Mouse (Mus musculus) splenic B cell, adult 2 months (primary cell): ENCODE results near the gene Spsb1.

Experiments
- DNase-seq: peaks from one replicate; pipeline ENCODE4 v3.0.0-alpha.2; 2011; ENCODE audit warnings: low read depth, low spot score
- H3K27me3 ChIP-seq: 2 replicates; pipeline ENCODE4 v1.6.1; 2012; ENCODE audit warnings: mild to moderate bottlenecking, low read length, moderate library complexity, mixed read lengths; ENCODE audit not compliant: control insufficient read depth, poor library complexity, insufficient read depth, severe bottlenecking
- H3K36me3 ChIP-seq: 2 replicates; pipeline ENCODE4 v1.6.1; 2012; ENCODE audit warnings: mild to moderate bottlenecking, low read length, moderate library complexity, mixed read lengths; ENCODE audit not compliant: control insufficient read depth, poor library complexity, insufficient read depth, severe bottlenecking

Gene Spsb1

DNA sequence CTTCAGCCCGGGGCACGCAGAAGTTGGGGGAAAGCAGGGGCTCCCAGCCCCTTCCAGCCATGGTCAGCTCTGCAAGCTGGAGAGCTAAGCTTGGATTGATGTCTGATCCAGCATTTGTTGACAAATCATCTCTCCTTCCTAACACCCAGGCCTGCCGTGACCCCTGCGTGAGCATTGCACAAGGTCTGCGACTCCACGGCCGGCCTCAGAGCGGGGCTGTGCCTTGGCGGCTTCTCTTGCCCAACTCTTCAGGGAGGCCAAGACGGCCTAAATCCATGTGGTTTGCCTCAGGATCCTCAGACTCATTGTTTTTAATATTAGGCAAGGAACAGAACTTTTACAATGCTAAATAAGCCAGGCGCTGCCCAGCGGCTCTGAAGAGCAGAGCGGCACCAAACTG, 3.6 kb downstream of the Spsb1 start:
- DNase-seq = no peak
- no peaks in the 10 kb centered on the region for H3K27me3 ChIP-seq
- H3K36me3 ChIP-seq = no peaks in the 10 kb centered on the region

DNA sequence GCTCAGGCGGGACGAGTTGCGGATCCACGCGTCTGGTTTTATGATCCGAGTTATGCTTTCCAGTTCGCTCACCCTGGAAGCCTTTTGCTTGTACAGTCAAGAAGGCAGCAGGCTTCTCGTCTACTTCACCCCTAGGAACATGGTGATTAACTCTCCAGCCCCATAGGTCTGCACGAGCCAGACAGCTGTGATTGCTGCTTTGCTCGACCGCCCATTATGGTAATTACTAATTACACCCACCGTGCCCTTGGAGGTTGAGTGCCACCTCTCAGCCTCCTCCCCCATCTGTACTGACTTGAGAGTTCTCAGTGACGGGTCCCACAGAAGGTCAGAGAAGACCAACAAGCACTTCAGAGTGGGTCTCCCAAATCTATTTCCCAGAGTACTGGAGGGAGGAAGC, 5.2 kb downstream of the Spsb1 start:
- no peak for DNase-seq
- H3K27me3 ChIP-seq = no peaks in the 10 kb centered on the region

DNA sequence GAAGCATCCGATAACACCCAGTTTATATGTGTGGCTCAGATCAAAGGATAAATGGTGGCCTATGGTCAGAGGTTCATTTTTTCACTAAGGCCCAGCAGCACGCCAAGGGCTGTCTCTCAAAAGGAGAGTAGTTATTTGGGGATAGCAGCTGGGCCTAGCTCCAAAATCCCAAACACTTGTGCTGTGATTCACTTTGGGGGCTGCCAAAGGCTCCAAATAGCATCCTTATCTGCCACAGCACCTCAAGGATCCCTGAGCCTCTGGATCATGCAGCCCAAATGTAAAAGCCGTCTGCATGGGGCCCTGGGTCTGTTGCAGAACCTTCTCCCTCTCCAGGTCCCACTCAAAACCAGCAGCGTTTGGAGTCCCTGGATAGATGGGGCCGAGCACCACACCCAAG, 6.7 kb downstream of the Spsb1 start:
- Histone ChIP-seq H3K27me3 (no peaks in the 10 kb centered on the region), H3K36me3 (no peaks in the 10 kb centered on the region)
- no peak for DNase-seq

More for the DNA sequence above, 5.2 kb downstream of the Spsb1 start:
- H3K36me3 ChIP-seq = no peaks in the 10 kb centered on the region

DNA sequence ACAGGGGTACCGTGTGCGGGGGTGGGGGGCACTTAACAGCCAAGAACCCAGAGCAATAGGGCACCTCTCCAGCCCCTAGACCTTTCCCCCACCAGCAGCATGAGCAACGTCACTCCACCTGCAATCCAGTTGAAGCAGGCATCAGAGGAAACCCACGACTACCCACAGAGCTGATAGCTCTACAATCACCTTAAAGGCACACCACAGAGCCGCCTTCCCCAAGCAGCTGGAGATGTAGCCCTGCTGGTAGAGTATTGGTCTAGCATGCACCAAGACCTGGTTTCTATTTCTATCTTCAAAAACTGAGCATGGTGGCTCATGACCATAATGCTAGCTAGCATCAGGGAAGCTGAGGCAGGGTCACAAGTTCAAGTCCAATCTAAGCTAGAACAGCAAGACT, 7.4 kb downstream of the Spsb1 start:
- H3K27me3 ChIP-seq = no peaks in the 10 kb centered on the region
- DNase-seq = no peak
- H3K36me3 ChIP-seq = no peaks in the 10 kb centered on the region

DNA sequence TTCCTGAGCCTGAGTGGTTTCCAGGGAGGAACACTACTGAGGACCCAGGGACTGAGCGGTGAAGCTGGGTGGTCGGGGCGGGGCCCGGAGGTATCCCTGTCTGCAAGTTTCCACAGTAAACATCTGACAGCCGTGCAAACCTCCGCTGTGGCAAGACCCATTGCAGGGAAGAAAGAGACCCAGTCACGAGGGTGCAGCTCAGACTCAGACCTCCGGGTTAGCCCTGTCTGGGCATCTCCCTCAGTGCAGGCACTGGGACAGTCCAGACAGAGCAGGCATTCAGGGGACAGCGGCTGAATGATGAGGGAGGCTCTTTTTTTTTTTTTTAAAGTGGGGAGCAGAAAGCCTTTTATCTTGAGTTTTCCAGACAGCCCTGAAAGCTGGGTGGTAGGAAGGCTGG, 9.6 kb downstream of the Spsb1 start:
- Histone ChIP-seq H3K36me3 (no peaks in the 10 kb centered on the region), H3K27me3 (no peaks in the 10 kb centered on the region)
- no peak for DNase-seq

DNA sequence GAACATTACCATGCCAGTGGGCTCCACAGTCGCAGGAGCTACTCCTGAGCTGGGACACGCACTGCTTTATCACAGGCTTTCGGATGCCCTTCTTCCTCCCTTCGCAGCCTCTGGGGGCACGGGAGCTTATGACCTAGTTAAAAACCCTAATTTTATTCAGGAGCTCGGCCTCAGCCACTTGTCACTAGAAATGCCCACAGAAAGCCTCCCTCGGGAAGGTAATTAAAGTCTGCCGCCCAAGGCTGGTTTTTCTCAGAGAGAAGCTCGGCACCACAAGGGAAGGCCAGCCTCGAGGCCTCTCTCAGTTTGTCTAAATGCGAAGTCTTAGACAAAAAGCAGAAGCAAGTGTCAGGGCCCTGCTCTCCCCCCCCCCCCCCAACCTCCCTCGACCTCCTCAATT, 10.6 kb downstream of the Spsb1 start:
- no peaks in the 10 kb centered on the region for H3K36me3 ChIP-seq
- H3K27me3 ChIP-seq = no peaks in the 10 kb centered on the region
- DNase-seq = no peak

DNA sequence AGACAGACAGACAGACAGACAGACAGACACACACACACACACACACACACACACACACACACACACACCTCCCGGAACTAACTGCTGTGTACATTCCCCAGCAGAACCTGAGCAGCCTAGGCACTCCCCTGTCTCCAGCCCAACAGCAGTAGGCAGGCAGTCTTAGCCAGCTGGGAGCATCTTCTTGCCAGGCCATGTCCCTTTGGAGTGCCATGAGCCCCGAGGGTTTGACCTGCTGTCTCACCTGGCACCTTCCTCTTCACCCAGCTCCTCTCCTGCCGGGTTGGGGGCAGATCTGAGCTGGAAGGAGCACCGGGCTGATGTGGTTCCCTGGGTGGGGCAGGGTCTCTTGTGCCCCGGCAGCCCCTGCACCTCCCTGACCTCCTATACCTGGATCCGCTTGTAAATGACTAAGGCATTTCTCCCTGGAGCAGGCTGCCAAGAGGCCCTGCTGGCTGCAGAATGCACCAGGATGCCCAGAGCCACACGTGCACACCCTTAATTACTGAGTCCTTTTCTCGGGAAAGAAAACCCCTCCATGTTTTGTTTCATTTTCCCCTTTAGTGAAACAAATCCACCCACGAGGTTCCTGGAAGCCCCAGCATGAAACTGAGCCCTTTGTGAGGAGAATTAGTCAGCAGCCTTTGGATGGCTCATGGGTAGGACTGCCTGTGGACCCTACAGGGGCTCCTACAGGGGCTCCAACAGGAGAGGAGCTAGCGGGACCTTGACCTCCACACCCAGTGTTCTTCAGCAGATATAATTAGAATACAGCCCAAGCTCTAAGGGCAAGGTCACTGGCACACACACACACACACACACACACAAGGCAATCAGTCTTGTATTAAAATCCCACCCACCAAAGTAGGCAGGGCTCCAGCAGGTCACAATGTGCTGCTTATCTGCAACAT, 11.8 kb downstream of the Spsb1 start:
- no peak for DNase-seq
- no peaks in the 10 kb centered on the region for H3K36me3 ChIP-seq
- H3K27me3 ChIP-seq = no peaks in the 10 kb centered on the region

DNA sequence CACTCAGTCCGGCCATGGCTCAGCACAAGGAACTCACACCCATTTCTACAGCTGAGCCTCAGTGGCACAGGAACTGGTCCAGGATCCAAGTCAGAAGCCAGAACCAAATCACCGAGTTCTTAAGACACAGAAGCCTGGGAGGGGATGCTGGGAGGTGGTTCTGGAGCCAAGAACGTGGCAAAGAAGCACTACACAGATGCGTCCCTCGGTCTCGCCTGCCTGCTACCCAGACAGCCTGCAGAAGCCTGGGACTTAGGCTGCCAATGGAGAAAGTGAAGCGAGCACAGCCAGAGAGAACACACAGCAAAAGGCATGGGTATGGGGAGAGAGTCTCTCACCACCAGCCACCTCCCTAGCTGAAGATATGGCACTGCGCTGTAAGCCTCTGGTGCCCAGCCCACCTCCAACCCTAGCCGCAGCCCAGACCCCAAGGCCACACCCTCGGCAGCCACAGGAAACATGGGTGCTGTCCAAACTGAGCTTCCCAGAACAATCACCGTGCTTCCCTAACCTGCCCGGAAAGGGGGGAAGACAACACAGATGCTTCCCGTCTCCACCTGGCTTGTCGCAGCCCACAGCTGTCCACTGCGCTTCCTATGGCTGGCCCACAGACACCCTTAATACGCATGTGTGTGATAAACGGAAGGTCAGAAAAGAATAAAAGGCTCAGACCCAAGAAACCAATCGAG, 13.6 kb downstream of the Spsb1 start:
- Histone ChIP-seq H3K36me3 (no peaks in the 10 kb centered on the region), H3K27me3 (no peaks in the 10 kb centered on the region)
- DNase-seq = no peak

DNA sequence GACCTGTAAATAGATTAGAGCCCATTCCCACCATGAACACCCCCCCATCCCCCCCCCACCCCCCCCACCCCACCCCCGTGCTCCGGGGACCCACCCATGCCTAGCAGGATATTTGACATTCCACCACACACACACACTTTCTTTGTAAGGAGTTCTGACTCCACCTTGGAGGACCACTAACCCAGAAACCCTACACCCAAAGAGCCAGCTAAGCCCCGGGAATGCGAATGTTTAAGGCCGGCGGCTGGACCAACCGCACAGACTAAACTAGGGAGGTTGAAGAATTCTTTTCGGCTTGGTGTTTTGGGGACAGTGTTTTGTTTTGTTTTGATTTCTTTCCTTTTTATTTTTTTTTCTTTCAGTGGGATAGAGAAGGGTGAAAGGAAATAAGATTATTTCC, 16.1 kb downstream of the Spsb1 start:
- no peaks in the 10 kb centered on the region for H3K36me3 ChIP-seq
- no peaks in the 10 kb centered on the region for H3K27me3 ChIP-seq
- no peak for DNase-seq

DNA sequence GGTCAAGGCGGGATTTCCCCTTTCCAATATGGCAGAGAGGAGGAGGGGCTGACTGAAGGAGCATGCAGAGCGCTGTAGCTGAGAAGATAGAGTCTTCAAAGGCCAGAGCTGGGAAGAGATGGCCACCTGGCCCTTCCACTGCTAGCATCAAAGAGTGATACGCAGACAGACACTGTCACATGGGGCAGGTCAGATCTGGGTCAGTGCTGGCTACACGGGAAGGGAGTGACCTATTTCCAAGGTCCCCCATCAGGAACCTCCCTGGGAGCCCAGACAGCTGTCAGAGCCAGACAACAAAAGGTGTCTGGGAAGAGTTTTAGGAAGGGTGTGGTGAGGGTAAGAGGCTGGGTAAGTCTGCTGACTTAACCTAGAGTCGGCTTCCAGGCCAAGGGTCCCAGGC, 17.9 kb downstream of the Spsb1 start:
- no peaks in the 10 kb centered on the region for H3K36me3 ChIP-seq

DNA sequence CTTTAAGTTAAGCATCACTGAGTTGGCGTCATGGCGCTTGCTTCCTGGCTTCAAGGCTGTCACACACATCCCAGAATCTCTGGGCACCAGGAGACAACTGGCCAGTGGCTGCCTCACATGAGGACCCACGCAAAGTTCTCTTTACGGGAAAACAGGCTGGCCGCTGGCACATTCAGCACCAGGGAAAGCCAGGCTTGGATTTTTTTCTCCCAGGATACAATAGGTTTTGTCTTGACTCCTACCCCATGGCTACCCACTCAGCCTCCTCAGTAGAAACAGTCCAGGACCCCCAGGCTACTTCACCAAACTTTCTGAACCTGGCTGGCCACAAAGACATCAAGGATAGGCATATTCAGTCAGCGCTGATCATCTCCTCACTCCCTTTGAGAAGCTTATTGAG, 19.4 kb downstream of the Spsb1 start:
- Histone ChIP-seq H3K27me3 (no peaks in the 10 kb centered on the region), H3K36me3 (no peaks in the 10 kb centered on the region)
- no peak for DNase-seq

More for the DNA sequence above, 17.9 kb downstream of the Spsb1 start:
- H3K27me3 ChIP-seq = no peaks in the 10 kb centered on the region
- no peak for DNase-seq

DNA sequence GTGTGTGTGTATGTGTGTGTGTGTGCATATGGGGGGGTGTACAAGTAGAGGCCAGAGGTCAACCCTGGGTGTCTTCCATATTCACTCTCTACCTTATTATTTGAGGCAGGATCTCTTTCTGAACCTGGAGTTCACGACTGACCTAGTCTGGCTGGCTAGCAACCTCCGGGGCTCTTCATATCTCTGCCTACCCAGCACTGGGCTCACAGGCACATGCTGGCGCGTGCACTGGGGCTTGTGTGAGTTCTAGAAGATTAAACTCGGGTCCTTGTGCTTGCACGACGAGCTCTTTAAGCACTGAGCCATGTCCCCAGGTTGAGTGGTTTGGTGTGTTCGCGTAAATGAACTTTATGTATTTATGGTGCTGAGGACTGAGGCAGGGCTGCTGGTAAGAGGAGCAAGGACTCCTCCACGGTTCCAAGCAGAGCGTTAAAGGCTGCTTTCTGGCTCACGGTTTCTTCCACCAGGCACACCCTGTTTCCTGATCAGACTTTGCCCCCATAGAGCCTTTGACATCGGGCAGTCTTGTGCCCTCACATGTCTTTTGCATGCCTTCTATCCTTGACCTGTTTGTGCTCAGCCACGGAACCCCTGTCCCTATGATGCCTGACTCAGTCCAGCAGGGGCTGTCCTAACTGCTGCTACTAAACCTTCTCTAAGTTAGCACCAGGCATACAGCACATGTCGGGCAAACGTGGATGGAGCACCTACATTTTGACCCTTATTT, 21.2 kb downstream of the Spsb1 start:
- H3K36me3 ChIP-seq = no peaks in the 10 kb centered on the region
- no peak for DNase-seq
- H3K27me3 ChIP-seq = no peaks in the 10 kb centered on the region

DNA sequence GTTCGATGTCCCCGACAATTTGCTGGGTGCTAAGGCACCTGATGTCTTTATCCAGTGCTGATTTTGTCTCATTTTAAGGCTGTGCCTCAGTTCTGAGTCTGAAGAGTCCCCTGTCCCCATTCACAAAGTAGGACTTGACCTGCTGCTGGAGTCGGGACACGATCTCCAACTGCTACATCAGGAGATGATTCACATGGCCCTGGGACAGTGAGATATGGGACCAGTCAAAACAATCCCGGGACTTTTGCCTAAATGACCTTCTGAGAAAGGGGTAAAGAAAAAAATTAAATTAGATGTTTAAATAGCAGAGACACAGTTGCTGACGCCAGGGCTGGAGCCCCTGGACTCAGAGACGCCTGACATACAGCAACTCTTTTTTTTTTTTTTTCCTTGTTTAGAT, 21.8 kb downstream of the Spsb1 start:
- no peak for DNase-seq
- no peaks in the 10 kb centered on the region for H3K36me3 ChIP-seq
- no peaks in the 10 kb centered on the region for H3K27me3 ChIP-seq

DNA sequence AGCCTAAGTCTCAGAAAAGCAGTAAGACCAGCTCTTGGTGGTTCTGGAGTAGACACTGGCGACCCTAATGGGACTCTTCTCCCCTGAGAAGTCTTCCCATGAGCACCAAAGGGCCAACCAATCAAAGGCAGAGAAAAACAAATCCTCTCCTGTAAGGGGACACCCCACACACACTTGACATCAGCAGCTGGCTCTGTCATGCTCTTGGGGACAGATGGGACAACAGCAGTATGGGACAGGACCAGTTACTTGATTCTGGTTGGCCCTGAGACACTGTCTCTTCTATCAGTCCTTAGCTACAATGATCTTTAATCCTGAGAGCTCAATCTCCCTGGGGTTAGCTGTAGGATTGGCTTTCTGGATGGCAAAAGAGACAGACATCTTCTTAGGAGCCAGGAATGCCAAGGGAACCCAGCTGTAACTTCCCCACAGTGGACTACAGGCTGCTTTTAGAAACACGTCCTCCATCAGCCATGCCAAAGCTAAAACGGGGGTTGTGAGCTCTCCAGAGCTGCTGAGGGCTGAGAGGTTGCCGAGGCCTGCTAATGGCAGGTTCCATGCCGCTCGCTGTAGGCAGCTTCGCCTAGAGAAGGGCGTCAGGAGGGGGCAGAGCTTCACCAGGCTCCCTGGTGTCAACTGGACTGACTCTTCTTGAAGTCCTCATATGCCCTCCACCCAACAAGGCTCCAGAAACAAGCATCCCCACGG, 22.6 kb downstream of the Spsb1 start:
- no peaks in the 10 kb centered on the region for H3K27me3 ChIP-seq
- no peak for DNase-seq
- H3K36me3 ChIP-seq = no peaks in the 10 kb centered on the region
